Mouse (Mus musculus): Measurements from ENCODE around the gene Adh7. TPM values are rescaled to one million over a fixed set of nuclear protein-coding genes. Genes with fewer than 3 reads are reported as not detected.

Adh7 gene
- polyA plus RNA-seq, 1 experiment from 2014 or later = 0.44 TPM

- Histone ChIP-seq H3K36me3 (no peaks in the 10 kb centered on the region), H3K9me3 (replicated peaks) (no peaks in the 10 kb centered on the region), H3K27me3 (replicated peaks) (no peaks in the 10 kb centered on the region), H3K4me2 (no peak within 1 kb of the TSS), H3K4me3 (replicated peaks) (no peak within 1 kb of the TSS), H3K9ac (replicated peaks) (no peak within 1 kb of the TSS), H3K27ac (replicated peaks) (no peak within 1 kb of the TSS), H3K4me1 (no peaks in the 10 kb centered on the region)
- WGBS = 93% methylated on average over 11 of the region's 11 CpGs
- ATAC-seq (ENCODE audit: low FRiP score) = no peak
Observed at GRCm38 (mm10) chr3:138260721-138261669, 43.4 kb downstream of the Adh7 start, which contains the start of gene Adh1. TSS of gene Adh1 (plus strand) at chr3:138260991.

- H3K9ac ChIP-seq (replicated peaks) = no peak overlapping the region
- no peaks in the 10 kb centered on the region for H3K27me3 ChIP-seq (replicated peaks)
- H3K9me3 ChIP-seq (replicated peaks) = no peaks in the 10 kb centered on the region
- H3K4me3 ChIP-seq (replicated peaks) = no peak overlapping the region
- 82% methylated on average over 4 of the region's 4 CpGs for WGBS
- no peak overlapping the region for H3K27ac ChIP-seq (replicated peaks)
- no peak overlapping the region for H3K4me2 ChIP-seq
- H3K36me3 ChIP-seq = no peaks in the 10 kb centered on the region
- H3K4me1 ChIP-seq = no peaks in the 10 kb centered on the region
- ATAC-seq (ENCODE audit: low FRiP score) = no peak
Observed at GRCm38 (mm10) chr3:138262568-138262967, 45.0 kb downstream of the Adh7 start.

GRCm38 (mm10) chr3:138263154-138263930 lies 45.8 kb downstream of the Adh7 start:
- Histone ChIP-seq H3K4me2 (no peak overlapping the region), H3K4me3 (replicated peaks) (no peak overlapping the region), H3K4me1 (no peaks in the 10 kb centered on the region), H3K36me3 (no peaks in the 10 kb centered on the region), H3K9ac (replicated peaks) (no peak overlapping the region), H3K9me3 (replicated peaks) (no peaks in the 10 kb centered on the region), H3K27me3 (replicated peaks) (no peaks in the 10 kb centered on the region), H3K27ac (replicated peaks) (no peak overlapping the region)
- ATAC-seq (ENCODE audit: low FRiP score) = no peak
- 87% methylated on average over 5 of the region's 5 CpGs for WGBS

- H3K4me2 ChIP-seq = no peak overlapping the region
- H3K9ac ChIP-seq (replicated peaks) = no peak overlapping the region
- H3K4me3 ChIP-seq (replicated peaks) = no peak overlapping the region
- no peak for ATAC-seq (ENCODE audit: low FRiP score)
- no peaks in the 10 kb centered on the region for H3K4me1 ChIP-seq
- H3K27me3 ChIP-seq (replicated peaks) = no peaks in the 10 kb centered on the region
- no peaks in the 10 kb centered on the region for H3K9me3 ChIP-seq (replicated peaks)
- no peaks in the 10 kb centered on the region for H3K36me3 ChIP-seq
- H3K27ac ChIP-seq (replicated peaks) = no peak overlapping the region
- WGBS = 84% methylated on average over 3 of the region's 3 CpGs
Observed at GRCm38 (mm10) chr3:138264648-138265047, 47.1 kb downstream of the Adh7 start.

- no peaks in the 10 kb centered on the region for H3K27me3 ChIP-seq (replicated peaks)
- no peaks in the 10 kb centered on the region for H3K4me1 ChIP-seq
- no peak overlapping the region for H3K4me2 ChIP-seq
- no peak overlapping the region for H3K9ac ChIP-seq (replicated peaks)
- ATAC-seq (ENCODE audit: low FRiP score) = no peak
- 3% methylated on average over 1 of the region's 1 CpGs for WGBS
- H3K36me3 ChIP-seq = no peaks in the 10 kb centered on the region
- no peaks in the 10 kb centered on the region for H3K9me3 ChIP-seq (replicated peaks)
- no peak overlapping the region for H3K27ac ChIP-seq (replicated peaks)
- no peak overlapping the region for H3K4me3 ChIP-seq (replicated peaks)
Observed at GRCm38 (mm10) chr3:138270507-138270906, 52.9 kb downstream of the Adh7 start.

- WGBS = 37% methylated on average over 2 of the region's 2 CpGs
- Histone ChIP-seq H3K27me3 (replicated peaks) (no peaks in the 10 kb centered on the region), H3K4me2 (no peak overlapping the region)
Observed at GRCm38 (mm10) chr3:138271297-138271696, 53.7 kb downstream of the Adh7 start.

GRCm38 (mm10) chr3:138273080-138273479 lies 55.5 kb downstream of the Adh7 start:
- Histone ChIP-seq H3K4me1 (no peaks in the 10 kb centered on the region), H3K4me2 (no peak overlapping the region), H3K36me3 (no peaks in the 10 kb centered on the region), H3K4me3 (replicated peaks) (no peak overlapping the region), H3K27ac (replicated peaks) (no peak overlapping the region), H3K9me3 (replicated peaks) (no peaks in the 10 kb centered on the region), H3K9ac (replicated peaks) (no peak overlapping the region), H3K27me3 (replicated peaks) (no peaks in the 10 kb centered on the region)
- WGBS = 93% methylated on average over 7 of the region's 7 CpGs
- no peak for ATAC-seq (ENCODE audit: low FRiP score)

More at GRCm38 (mm10) chr3:138271297-138271696, 53.7 kb downstream of the Adh7 start:
- H3K9ac ChIP-seq (replicated peaks) = no peak overlapping the region
- no peaks in the 10 kb centered on the region for H3K4me1 ChIP-seq
- no peak overlapping the region for H3K27ac ChIP-seq (replicated peaks)
- H3K9me3 ChIP-seq (replicated peaks) = no peaks in the 10 kb centered on the region
- H3K36me3 ChIP-seq = no peaks in the 10 kb centered on the region
- no peak overlapping the region for H3K4me3 ChIP-seq (replicated peaks)
- no peak for ATAC-seq (ENCODE audit: low FRiP score)

- no peak overlapping the region for H3K9ac ChIP-seq (replicated peaks)
- no peaks in the 10 kb centered on the region for H3K36me3 ChIP-seq
- no peak for ATAC-seq (ENCODE audit: low FRiP score)
- H3K27me3 ChIP-seq (replicated peaks) = no peaks in the 10 kb centered on the region
- no peak overlapping the region for H3K27ac ChIP-seq (replicated peaks)
- no peaks in the 10 kb centered on the region for H3K4me1 ChIP-seq
- no peak overlapping the region for H3K4me2 ChIP-seq
- H3K9me3 ChIP-seq (replicated peaks) = no peaks in the 10 kb centered on the region
- H3K4me3 ChIP-seq (replicated peaks) = no peak overlapping the region
- 91% methylated on average over 3 of the region's 3 CpGs for WGBS
Observed at GRCm38 (mm10) chr3:138275100-138275499, 57.5 kb downstream of the Adh7 start.

- no peak overlapping the region for H3K4me2 ChIP-seq
- H3K27me3 ChIP-seq (replicated peaks) = no peaks in the 10 kb centered on the region
- no peak for ATAC-seq (ENCODE audit: low FRiP score)
- H3K27ac ChIP-seq (replicated peaks) = no peak overlapping the region
- no peak overlapping the region for H3K9ac ChIP-seq (replicated peaks)
- H3K4me1 ChIP-seq = no peaks in the 10 kb centered on the region
- 77% methylated on average over 9 of the region's 9 CpGs for WGBS
- no peak overlapping the region for H3K4me3 ChIP-seq (replicated peaks)
- no peaks in the 10 kb centered on the region for H3K36me3 ChIP-seq
- no peaks in the 10 kb centered on the region for H3K9me3 ChIP-seq (replicated peaks)
Observed at GRCm38 (mm10) chr3:138282556-138282955, 65.0 kb downstream of the Adh7 start.

Data from neural tube, embryonic 15.5 days (tissue).